Mouse (Mus musculus): Measurements from ENCODE around the gene Ccser2. TPM values are rescaled to one million over a fixed set of nuclear protein-coding genes. Genes with fewer than 3 reads are reported as not detected.

The Ccser2 gene
- polyA plus RNA-seq, 1 experiment from 2014 or later = 30.1 TPM

DNA sequence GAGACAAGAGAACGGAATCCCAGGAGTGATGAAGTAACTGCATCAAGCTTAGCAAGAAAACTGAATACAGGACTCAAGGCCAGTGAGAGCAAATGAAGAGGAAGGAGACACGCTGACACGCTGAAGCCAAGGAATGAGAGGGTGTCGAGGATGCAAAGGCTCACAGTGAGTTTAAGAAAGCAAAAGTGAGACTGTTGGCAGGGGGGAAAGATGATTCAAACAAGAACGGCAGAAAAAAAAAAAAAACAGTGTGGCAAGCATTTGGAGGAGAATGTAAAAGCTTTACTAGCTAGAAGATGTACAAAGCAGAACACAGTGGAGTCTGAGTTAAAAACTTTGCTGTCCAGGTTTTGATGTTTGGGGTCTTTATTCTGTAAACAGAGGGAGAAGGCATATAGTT, 11.9 kb downstream of the Ccser2 start:
- Histone ChIP-seq H3K9me3 (ENCODE audit: control insufficient read depth, low read length) (no peaks in the 10 kb centered on the region), H3K27ac (ENCODE audit: low read length) (no peak overlapping the region), H3K4me3 (ENCODE audit: low read length) (no peak overlapping the region), H3K36me3 (ENCODE audit: control insufficient read depth, insufficient read depth, low read length) (no peaks in the 10 kb centered on the region), H3K4me2 (ENCODE audit: low read depth, low read length) (no peak overlapping the region), H3K9ac (ENCODE audit: low read depth, low read length) (no peak overlapping the region), H3K27me3 (replicated peaks; ENCODE audit: control insufficient read depth, insufficient read depth, low read length) (no peaks in the 10 kb centered on the region), H3K4me1 (ENCODE audit: control insufficient read depth, insufficient read depth, low read length) (peaks cover 5% of the 10 kb centered on the region; the same call in 1 of the 2 replicates)
- WGBS = 48% methylated on average over 5 of the region's 5 CpGs
- no peak for ATAC-seq

DNA sequence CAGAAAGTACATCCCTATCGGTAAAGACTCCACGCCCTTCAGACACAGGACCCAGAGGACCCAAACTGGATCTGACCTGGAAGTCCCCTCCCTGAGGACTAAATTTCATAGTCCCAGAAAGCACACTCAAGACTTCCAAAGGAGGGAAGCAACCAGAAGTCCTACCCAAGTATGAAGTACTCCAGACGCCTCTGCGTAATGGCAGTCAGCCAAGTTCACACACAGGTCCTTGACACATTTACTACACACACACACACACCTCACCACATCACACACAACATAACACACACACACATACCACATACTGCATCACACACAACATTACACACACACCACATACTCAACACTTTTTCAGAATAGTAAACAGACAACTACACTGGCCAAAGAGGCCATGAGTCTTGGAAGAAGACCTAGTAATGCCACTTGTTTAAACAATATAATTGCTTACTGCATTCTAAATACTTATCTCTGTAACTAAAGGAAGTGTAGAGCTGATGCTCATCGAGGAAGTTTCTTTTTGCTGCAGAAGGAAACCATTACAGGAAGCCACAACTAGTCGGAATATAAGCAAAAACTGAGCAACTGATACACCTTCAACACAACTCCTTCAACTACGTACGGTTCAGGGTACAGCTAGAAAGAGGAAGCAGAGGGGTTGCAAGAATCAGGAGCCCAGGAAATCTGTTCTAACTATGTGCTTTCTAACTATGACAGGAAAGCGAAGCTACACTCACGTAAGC, 15.7 kb downstream of the Ccser2 start:
- no peaks in the 10 kb centered on the region for H3K9me3 ChIP-seq (ENCODE audit: control insufficient read depth, low read length)
- no peak overlapping the region for H3K4me3 ChIP-seq (ENCODE audit: low read length)
- H3K27me3 ChIP-seq (replicated peaks; ENCODE audit: control insufficient read depth, insufficient read depth, low read length) = no peaks in the 10 kb centered on the region
- 0 out of 2 replicates have a peak, but pooled peaks have one; percentile 13 for ATAC-seq
- H3K27ac ChIP-seq (ENCODE audit: low read length) = no peak overlapping the region
- no peaks in the 10 kb centered on the region for H3K36me3 ChIP-seq (ENCODE audit: control insufficient read depth, insufficient read depth, low read length)
- H3K9ac ChIP-seq (ENCODE audit: low read depth, low read length) = no peak overlapping the region
- H3K4me1 ChIP-seq (ENCODE audit: control insufficient read depth, insufficient read depth, low read length) = peaks cover 5% of the 10 kb centered on the region; the same call in 1 of the 2 replicates
- WGBS = 80% methylated on average over 10 of the region's 10 CpGs
- no peak overlapping the region for H3K4me2 ChIP-seq (ENCODE audit: low read depth, low read length)

DNA sequence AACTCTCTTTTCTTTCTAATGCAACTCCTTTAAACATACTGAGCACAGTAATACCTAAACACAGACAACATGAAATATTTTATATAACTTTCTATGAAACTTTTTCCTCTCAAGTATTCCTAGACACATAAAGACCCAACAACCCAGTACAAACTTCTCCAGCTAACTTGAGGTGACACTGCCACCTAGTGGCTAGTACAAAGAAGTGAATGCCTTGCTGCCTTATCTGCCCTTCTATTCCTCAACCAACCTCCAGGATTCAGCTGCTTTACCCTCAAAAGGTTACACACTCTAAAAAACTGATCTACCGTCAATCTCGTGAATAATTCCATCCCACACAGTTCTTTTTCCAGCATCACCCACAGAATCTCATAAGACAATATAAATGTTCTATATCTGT, 16.4 kb downstream of the Ccser2 start:
- Histone ChIP-seq H3K4me1 (ENCODE audit: control insufficient read depth, insufficient read depth, low read length) (peaks cover 5% of the 10 kb centered on the region; the same call in 1 of the 2 replicates), H3K4me3 (ENCODE audit: low read length) (no peak overlapping the region), H3K9ac (ENCODE audit: low read depth, low read length) (no peak overlapping the region), H3K27me3 (replicated peaks; ENCODE audit: control insufficient read depth, insufficient read depth, low read length) (no peaks in the 10 kb centered on the region), H3K9me3 (ENCODE audit: control insufficient read depth, low read length) (no peaks in the 10 kb centered on the region), H3K4me2 (ENCODE audit: low read depth, low read length) (no peak overlapping the region), H3K27ac (ENCODE audit: low read length) (no peak overlapping the region), H3K36me3 (ENCODE audit: control insufficient read depth, insufficient read depth, low read length) (no peaks in the 10 kb centered on the region)
- 27% methylated on average over 2 of the region's 2 CpGs for WGBS
- peak; percentile 50; the same call in 1 of the 2 replicates for ATAC-seq

DNA sequence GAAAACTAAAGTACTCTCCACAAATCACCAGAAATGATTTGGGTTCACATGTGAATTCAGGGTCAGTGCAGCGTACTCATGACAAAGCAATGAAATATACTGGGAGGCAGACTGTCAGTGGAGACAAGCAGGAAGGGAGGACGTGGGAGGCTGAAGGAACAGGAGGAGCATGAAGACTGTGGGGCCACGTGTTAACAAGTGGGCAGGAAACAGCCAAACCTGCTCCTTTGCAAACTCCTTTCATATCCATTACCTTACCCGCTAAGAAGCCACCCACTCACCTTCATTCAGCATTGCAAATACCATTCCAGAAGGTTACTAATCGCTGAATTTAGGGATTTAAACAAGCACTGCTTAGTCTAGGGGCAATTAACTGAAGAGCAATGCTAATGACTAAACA, 25.9 kb downstream of the Ccser2 start:
- 57% methylated on average over 5 of the region's 5 CpGs for WGBS
- no peak for ATAC-seq
- no peak overlapping the region for H3K27ac ChIP-seq (ENCODE audit: low read length)
- no peaks in the 10 kb centered on the region for H3K4me1 ChIP-seq (ENCODE audit: control insufficient read depth, insufficient read depth, low read length)
- H3K4me2 ChIP-seq (ENCODE audit: low read depth, low read length) = no peak overlapping the region
- no peaks in the 10 kb centered on the region for H3K36me3 ChIP-seq (ENCODE audit: control insufficient read depth, insufficient read depth, low read length)
- H3K9me3 ChIP-seq (ENCODE audit: control insufficient read depth, low read length) = no peaks in the 10 kb centered on the region
- H3K9ac ChIP-seq (ENCODE audit: low read depth, low read length) = no peak overlapping the region
- no peak overlapping the region for H3K4me3 ChIP-seq (ENCODE audit: low read length)
- no peaks in the 10 kb centered on the region for H3K27me3 ChIP-seq (replicated peaks; ENCODE audit: control insufficient read depth, insufficient read depth, low read length)

DNA sequence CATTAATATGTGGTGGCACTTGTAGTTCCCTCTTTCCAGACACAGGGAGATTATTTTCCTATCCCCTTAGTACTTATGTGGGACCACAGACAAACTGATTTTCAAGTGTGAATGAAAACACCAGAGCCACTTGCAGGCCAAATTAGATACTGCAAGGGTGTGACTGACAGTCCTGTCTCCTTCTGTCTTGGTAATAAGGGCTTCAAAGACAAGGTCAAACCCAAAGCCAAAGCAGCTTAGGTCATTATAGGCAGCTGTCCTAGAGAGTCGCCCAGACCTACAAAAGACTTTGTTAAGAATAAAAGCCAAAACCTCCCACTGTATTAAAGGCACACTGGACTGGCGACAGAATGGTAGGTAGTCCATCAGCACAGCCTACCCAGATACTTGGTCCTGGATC, 30.6 kb downstream of the Ccser2 start:
- Histone ChIP-seq H3K9ac (ENCODE audit: low read depth, low read length) (no peak overlapping the region), H3K4me1 (ENCODE audit: control insufficient read depth, insufficient read depth, low read length) (peaks cover 6% of the 10 kb centered on the region; the same call in 1 of the 2 replicates), H3K9me3 (ENCODE audit: control insufficient read depth, low read length) (no peaks in the 10 kb centered on the region), H3K27ac (ENCODE audit: low read length) (no peak overlapping the region), H3K4me3 (ENCODE audit: low read length) (no peak overlapping the region), H3K4me2 (ENCODE audit: low read depth, low read length) (no peak overlapping the region), H3K27me3 (replicated peaks; ENCODE audit: control insufficient read depth, insufficient read depth, low read length) (no peaks in the 10 kb centered on the region), H3K36me3 (ENCODE audit: control insufficient read depth, insufficient read depth, low read length) (no peaks in the 10 kb centered on the region)
- 81% methylated on average over 2 of the region's 2 CpGs for WGBS
- no peak for ATAC-seq

DNA sequence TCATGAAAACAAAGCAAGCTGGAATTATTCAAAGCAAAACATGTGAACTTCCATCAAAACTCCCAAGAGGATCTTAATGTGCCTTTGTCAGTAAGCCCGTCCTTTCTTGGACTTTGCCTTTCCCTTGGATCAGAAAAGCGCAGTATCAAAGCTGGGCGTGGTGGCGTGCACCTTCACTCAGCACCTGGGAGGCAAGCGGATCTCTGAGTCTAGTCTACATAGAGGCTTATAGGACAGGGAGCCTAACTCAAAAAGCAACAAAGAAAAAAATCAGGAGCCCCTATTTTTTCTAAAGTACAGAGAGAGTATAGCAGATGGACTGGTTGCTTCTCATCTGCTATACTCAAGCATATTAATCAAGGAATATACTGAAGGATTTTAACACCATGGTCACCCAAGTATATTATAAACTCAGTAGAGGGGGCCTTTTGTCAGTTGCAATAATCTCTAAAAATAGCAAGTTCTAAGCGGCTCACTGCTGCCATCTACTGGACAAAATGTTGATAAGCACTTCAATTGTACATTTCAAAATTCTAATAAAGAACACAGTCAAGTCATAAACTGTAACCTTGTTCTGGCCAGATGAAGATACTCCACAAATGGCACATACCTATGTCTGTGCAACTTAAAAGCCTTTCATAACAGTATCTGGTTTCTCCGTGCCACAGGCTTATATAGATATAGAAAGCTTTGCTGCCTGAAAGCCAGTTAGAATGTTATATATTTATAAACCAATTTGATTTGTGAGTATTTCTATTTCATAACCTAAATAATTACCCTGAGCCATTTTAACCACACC, 31.3 kb downstream of the Ccser2 start:
- H3K9ac ChIP-seq (ENCODE audit: low read depth, low read length) = no peak overlapping the region
- H3K9me3 ChIP-seq (ENCODE audit: control insufficient read depth, low read length) = no peaks in the 10 kb centered on the region
- H3K36me3 ChIP-seq (ENCODE audit: control insufficient read depth, insufficient read depth, low read length) = no peaks in the 10 kb centered on the region
- H3K4me2 ChIP-seq (ENCODE audit: low read depth, low read length) = no peak overlapping the region
- 58% methylated on average over 7 of the region's 7 CpGs for WGBS
- H3K4me3 ChIP-seq (ENCODE audit: low read length) = no peak overlapping the region
- peaks cover 6% of the 10 kb centered on the region; the same call in 1 of the 2 replicates for H3K4me1 ChIP-seq (ENCODE audit: control insufficient read depth, insufficient read depth, low read length)
- H3K27ac ChIP-seq (ENCODE audit: low read length) = no peak overlapping the region
- peak; percentile 82 for ATAC-seq
- no peaks in the 10 kb centered on the region for H3K27me3 ChIP-seq (replicated peaks; ENCODE audit: control insufficient read depth, insufficient read depth, low read length)

DNA sequence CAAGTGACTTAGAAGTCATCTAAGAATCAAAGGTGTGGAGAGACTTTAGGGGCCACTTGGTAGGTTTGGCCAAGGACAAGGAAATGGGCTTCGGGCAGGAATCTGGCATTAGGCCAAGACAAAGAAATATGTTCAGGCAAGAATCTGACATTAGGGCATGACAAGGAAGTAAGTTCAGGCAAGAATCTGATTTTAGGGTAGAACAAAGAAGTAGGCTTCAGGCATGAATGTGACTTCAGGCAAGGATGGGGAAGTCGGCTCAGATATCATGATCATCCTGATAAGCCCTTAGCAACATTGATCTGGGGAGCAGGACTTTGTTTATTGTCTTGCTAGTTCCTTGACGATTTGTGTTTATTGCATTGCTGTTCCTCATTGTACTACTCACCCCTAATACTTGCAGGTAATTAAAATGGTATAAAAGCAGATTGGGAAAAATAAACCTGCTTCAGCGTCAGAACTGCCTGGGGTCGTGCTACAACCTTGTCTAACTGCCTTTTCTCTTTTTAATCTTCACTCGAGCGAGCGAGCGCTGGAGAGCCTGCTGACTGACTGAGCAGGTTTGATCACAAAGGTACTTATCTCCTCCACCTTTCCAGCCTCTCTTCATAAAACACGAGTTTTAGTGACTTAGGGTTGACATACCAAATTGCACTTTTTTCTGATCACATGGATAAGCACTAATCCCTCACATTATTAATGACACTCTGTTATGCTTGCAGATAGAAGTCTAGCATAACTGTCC, 35.8 kb downstream of the Ccser2 start:
- H3K27me3 ChIP-seq (replicated peaks; ENCODE audit: control insufficient read depth, insufficient read depth, low read length) = no peaks in the 10 kb centered on the region
- H3K27ac ChIP-seq (ENCODE audit: low read length) = peak overlapping the region; percentile 46; the same call in 1 of the 2 replicates
- no peaks in the 10 kb centered on the region for H3K36me3 ChIP-seq (ENCODE audit: control insufficient read depth, insufficient read depth, low read length)
- H3K9me3 ChIP-seq (ENCODE audit: control insufficient read depth, low read length) = no peaks in the 10 kb centered on the region
- ATAC-seq = peak; percentile 77
- WGBS = 57% methylated on average over 10 of the region's 10 CpGs
- H3K4me2 ChIP-seq (ENCODE audit: low read depth, low read length) = peak overlapping the region; percentile 4; the same call in 1 of the 2 replicates
- no peak overlapping the region for H3K9ac ChIP-seq (ENCODE audit: low read depth, low read length)
- H3K4me3 ChIP-seq (ENCODE audit: low read length) = no peak overlapping the region
- peaks cover 9% of the 10 kb centered on the region; the same call in 1 of the 2 replicates for H3K4me1 ChIP-seq (ENCODE audit: control insufficient read depth, insufficient read depth, low read length)

DNA sequence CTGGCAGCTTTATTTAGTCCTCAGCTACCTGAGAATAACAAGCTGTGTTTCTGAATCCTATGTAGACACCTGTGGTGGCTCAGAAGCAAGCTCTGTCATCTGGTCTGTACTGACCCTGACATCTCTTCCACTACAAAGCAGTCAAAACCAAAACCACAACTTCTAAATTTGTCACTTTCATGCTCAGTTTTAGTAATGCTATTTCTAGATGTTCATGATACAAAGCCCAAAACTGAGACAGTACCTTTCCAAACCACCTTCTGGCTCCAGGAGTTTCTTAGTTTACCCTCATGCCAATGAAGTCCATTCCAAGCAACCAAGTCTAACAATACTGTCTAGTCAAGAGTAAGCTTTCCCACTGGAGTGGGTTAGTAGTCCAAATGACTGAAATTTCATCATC, 36.5 kb downstream of the Ccser2 start:
- ATAC-seq = no peak
- no peak overlapping the region for H3K4me2 ChIP-seq (ENCODE audit: low read depth, low read length)
- no peak overlapping the region for H3K27ac ChIP-seq (ENCODE audit: low read length)
- no peak overlapping the region for H3K4me3 ChIP-seq (ENCODE audit: low read length)
- H3K9ac ChIP-seq (ENCODE audit: low read depth, low read length) = no peak overlapping the region
- no peaks in the 10 kb centered on the region for H3K27me3 ChIP-seq (replicated peaks; ENCODE audit: control insufficient read depth, insufficient read depth, low read length)
- no peaks in the 10 kb centered on the region for H3K9me3 ChIP-seq (ENCODE audit: control insufficient read depth, low read length)
- no peaks in the 10 kb centered on the region for H3K36me3 ChIP-seq (ENCODE audit: control insufficient read depth, insufficient read depth, low read length)
- H3K4me1 ChIP-seq (ENCODE audit: control insufficient read depth, insufficient read depth, low read length) = peaks cover 9% of the 10 kb centered on the region; the same call in 1 of the 2 replicates

DNA sequence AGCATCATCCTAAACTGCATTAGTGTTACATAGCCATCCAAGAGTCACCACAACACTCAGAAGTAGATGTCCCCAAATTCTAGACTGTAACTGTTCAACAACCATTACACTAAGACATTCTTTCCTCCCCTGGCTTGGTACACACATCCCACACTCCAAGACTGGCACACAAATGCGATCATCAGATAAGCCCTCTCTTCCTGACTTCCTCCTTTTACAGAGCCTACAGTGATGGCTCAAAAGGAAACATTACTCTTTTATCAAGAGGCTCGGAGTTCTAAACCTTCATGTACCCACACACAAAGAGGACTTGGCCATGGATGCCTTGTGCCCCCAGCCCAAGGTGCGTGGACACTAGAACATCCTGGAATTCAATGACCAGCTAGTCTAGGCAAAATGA, 45.2 kb downstream of the Ccser2 start:
- Histone ChIP-seq H3K4me1 (ENCODE audit: control insufficient read depth, insufficient read depth, low read length) (no peaks in the 10 kb centered on the region; the same call in 1 of the 2 replicates), H3K27ac (ENCODE audit: low read length) (no peak overlapping the region), H3K9ac (ENCODE audit: low read depth, low read length) (no peak overlapping the region), H3K9me3 (ENCODE audit: control insufficient read depth, low read length) (no peaks in the 10 kb centered on the region), H3K27me3 (replicated peaks; ENCODE audit: control insufficient read depth, insufficient read depth, low read length) (no peaks in the 10 kb centered on the region), H3K36me3 (ENCODE audit: control insufficient read depth, insufficient read depth, low read length) (0 out of 2 replicates have a peak, but pooled peaks cover 3% of the 10 kb centered on the region), H3K4me2 (ENCODE audit: low read depth, low read length) (no peak overlapping the region), H3K4me3 (ENCODE audit: low read length) (no peak overlapping the region)
- 91% methylated on average over 3 of the region's 3 CpGs for WGBS
- ATAC-seq = no peak

Data from intestine, embryonic 16.5 days (tissue).